Mouse (Mus musculus): ENCODE measurements at regions not wholly inside any gene's neighbourhood (a gene's known extent, or its start where the extent isn't known, plus 50 kb on each side); places are given as distances from the start of the nearest gene placed in this dataset.

DNA sequence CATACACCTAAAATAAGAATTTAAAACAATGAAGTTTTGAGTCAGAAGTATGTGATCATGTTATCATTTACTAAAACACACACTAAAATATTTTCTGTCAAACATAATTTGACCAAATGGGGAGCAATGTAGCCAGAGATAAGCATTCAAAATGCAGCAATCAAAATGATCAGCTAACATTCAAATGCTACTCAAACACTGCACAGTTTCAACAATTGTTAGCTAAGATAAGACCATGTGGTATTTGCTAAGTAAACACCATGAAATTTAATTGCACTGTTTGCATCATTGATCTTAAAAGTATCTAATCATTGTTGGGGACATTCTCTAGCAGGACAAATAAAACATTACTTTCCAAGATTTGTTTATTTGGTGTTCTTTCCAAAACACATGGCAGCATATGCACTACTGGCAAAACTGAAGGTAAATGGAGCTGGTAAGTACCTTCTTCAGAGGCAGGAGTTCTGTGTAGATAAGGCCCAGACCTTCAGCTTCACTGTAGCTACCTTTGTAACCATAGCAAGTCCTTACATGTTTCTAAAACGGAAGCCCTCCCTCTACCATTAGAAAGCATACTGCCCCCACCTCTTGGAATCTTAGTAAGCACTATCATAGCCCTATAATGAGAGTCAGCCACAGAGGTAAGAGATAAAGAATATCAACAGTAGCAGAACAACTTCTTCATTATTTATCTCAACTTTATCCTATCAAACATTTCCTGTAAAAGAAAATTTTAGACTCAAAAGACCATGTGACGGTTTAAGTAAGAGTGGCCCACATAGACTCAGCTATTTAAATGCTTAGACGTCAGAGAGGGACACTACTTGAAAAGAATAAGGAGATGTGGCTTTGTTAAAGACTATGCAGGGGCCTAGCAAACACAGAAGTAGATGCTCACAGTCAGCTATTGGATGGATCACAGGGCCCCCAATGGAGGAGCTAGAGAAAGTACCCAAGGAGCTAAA, 116.3 kb upstream of the Irak1bp1 start:
- DNase-seq (ENCODE audit: low spot score in 2 of 2), result no peak
- intact Hi-C loops (cut with DNase I), result no loop called here

DNA sequence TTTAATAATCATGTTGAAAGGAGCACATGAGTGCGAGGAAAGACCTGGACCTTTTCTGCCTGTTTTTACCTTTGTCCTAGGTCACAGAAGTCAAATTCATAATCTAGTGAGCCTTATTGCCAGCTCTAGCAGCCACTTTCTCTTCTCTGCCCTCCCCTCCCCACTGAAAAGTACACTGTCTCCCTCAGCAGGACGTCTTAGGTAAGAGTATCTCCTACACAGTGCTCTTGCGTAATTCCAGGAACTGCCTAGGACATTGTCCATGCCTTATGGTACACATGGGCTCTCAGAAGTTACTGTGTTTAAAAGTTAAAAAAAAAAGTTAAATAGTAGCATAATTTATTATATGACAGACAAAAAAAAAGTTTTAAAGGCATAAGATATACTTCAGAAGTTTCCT, 100.7 kb upstream of the Irak1bp1 start:
- no peak for DNase-seq (ENCODE audit: low spot score in 2 of 2)
- intact Hi-C loops (cut with DNase I), result no loop called here

DNA sequence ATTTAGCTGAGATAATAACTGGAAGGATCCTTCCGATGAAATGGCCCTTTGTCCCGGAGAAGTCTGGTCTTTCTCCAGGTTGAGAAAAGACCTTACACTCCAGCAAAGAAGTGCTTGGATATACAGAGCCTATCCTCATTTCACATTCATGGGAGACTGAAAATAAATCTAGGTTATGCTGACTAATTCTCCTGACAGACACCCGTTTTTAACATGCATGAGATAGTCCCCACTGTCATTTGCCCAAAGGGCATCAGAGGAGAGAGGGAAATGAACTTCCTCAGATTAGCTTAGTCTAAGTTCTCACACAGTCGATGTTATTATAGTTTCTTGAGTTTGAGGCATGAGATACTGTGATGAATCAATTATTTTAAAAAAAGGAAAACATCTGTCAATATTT, 99.7 kb upstream of the Irak1bp1 start:
- intact Hi-C loops (cut with DNase I), result no loop called here

DNA sequence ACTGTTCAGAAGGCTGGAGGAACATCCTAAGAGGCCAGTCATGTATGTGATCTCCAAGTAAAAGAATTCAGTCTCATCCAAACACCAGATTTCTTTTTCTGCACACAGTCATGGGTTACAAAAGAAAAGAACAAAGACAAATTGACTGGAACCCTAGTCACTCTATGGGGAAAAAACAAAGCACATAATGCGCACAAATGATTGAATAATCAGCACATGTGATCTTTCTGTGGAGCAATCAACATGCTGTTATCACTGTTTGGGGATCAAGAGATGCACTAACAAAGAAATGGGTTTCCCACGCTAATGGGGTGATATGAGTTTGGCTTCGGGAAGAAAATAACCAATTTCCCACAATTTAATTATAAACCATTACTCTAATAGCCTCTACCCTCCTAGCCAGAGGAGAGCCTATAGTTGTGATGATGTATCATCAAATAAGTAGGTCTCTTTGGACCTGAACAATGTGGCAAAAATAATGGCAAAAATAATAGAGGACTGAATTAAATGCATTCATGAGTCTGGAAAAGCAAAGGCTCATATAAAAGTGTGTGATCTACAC, 96.2 kb upstream of the Irak1bp1 start:
- DNase-seq (ENCODE audit: low spot score in 2 of 2), result no peak
- intact Hi-C loops (cut with DNase I), result no loop called here

More for the DNA sequence above, 99.7 kb upstream of the Irak1bp1 start:
- DNase-seq (ENCODE audit: low spot score in 2 of 2), result peak in 1 of 2 experiments; percentile 1

DNA sequence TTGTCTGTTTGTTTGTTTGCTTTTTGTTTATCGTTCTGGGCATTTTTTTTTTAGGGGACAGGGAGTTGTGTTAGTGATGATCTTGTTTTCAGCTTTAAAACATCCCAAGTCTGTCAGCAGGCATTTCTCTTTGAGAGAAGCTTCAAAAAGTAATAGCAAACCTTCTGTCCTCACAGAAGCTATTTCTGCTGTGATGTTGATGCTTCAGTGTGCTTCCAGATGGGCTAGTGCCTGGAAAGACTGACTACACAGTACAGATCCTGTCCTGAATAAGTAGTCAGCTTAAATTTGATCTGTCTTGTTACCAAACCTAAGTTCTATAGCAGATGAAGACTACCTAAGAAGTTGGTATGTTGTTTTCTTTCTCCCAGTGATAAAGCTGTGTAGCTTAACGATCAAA, 94.4 kb upstream of the Irak1bp1 start:
- intact Hi-C loops (cut with DNase I), result no loop called here
- peak in 1 of 2 experiments; percentile 3 for DNase-seq (ENCODE audit: low spot score in 2 of 2)

DNA sequence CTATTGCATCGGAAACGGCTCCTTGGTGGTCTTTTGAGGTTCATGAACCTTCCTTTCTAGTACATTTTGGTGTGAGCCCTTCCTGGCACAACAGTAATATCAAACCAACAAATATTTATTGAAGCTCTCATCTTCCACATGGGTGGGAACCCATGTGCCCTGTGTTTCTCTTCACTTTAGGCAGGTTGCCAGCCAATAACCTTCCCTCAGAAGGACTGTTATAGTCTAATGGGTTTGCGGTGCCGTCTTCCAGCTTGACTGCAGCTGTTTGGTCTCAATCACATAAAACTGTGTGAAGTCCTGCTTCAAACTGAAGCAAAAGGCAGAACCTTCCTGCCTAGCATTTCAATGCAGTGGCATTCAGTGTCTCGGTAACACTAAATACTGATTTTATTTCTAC, 69.4 kb upstream of the Irak1bp1 start:
- intact Hi-C loops (cut with DNase I), result no loop called here
- DNase-seq (ENCODE audit: low spot score in 2 of 2), result no peak

DNA sequence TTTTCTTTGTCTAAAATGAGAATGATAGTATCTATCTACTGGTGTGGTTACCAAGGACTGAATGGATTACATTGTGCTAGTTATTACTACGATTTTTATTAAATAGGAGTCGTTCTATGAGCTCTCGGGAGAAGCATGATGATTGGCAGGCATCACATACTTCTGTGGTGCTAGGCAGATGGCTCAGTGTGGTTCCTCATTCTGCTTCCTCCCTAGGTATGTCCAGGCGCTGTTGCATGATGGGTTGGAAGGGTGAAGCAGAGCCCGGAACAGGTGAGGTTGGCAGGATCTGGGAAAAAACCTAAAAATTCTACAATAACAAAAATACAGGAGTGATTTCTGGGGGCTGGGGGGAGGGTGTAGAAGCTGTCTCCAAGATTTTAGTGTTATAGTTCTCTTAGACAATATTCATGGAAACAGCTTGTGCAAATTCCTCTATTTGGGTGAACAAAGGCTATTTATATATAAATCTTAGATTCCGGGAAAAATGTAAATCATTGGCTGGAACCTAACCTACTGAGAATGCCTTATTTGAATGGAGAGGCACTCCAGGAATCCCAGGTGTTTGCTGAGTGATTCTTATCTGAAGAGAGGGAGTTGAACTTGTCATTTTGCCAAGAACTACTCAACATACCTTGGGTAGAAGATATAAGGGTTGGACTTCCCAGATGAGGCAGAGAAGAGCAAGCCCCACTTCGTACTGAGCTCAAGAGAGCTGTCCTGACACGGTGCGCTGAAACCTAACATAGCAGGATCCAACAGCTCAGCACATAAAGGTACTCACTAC, 68.5 kb upstream of the Irak1bp1 start:
- intact Hi-C loops (cut with DNase I), result no loop called here
- no peak for DNase-seq (ENCODE audit: low spot score in 2 of 2)

DNA sequence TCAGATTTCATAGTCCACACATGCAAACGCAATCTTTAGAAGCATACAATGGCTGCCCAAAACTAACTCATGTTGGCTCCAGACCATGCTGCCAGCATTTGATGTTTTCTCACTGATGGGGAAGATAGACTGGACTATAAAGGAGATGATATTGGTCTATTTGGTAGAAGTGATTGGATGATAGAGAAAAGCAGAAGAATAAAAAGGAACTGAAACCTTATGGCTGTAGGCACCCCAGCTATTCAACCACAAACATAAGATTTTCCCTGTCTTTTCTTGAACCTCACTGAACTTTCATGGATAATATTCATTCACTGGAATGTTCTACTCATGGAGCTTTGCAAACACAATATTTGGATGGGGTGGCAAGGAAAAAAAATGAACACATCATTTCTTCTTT, 65.7 kb upstream of the Irak1bp1 start:
- intact Hi-C loops (cut with DNase I), result no loop called here
- no peak for DNase-seq (ENCODE audit: low spot score in 2 of 2)

Measured in left cerebral cortex, postnatal 25 days (tissue).